Mouse (Mus musculus): ENCODE results near the gene Adarb1. TPM values are rescaled to one million over a fixed set of nuclear protein-coding genes. Genes with fewer than 3 reads are reported as not detected.

Gene Adarb1
- total RNA-seq, 2 experiments from 2014 or later, result 16.7 to 18.2 TPM

- no peak for DNase-seq
Measured at GRCm38 (mm10) chr10:77260166-77260875, 157.7 kb downstream of the Adarb1 start.

GRCm38 (mm10) chr10:77258704-77259621 is 159.1 kb downstream of the Adarb1 start, which contains the start of gene Pofut2:
Gene Pofut2 (plus strand): TSS chr10:77259218.
- peak; percentile 96 for DNase-seq

- DNase-seq, result no peak
Measured at GRCm38 (mm10) chr10:77258041-77258590, 160.0 kb downstream of the Adarb1 start.

- DNase-seq, result no peak
Measured at GRCm38 (mm10) chr10:77255676-77256075, 162.4 kb downstream of the Adarb1 start.

GRCm38 (mm10) chr10:77255231-77255630 is 162.8 kb downstream of the Adarb1 start:
- DNase-seq, result no peak

- peak; percentile 90 for DNase-seq
Measured at GRCm38 (mm10) chr10:77252790-77253189, 165.3 kb downstream of the Adarb1 start.

- peak; percentile 76 for DNase-seq
Measured at GRCm38 (mm10) chr10:77251784-77252539, 166.1 kb downstream of the Adarb1 start.

GRCm38 (mm10) chr10:77251223-77251783 is 166.8 kb downstream of the Adarb1 start:
- peak; percentile 85 for DNase-seq

- DNase-seq, result no peak
Measured at GRCm38 (mm10) chr10:77247707-77248106, 170.4 kb downstream of the Adarb1 start.

GRCm38 (mm10) chr10:77247048-77247447 is 171.0 kb downstream of the Adarb1 start:
- DNase-seq, result no peak

- no peak for DNase-seq
Measured at GRCm38 (mm10) chr10:77244777-77245176, 173.3 kb downstream of the Adarb1 start.

GRCm38 (mm10) chr10:77243572-77244161 is 174.4 kb downstream of the Adarb1 start:
- DNase-seq, result no peak

- DNase-seq, result no peak
Measured at GRCm38 (mm10) chr10:77242871-77243270, 175.2 kb downstream of the Adarb1 start.

GRCm38 (mm10) chr10:77242396-77242795 is 175.7 kb downstream of the Adarb1 start:
- no peak for DNase-seq

- DNase-seq, result no peak
Measured at GRCm38 (mm10) chr10:77240764-77241163, 177.3 kb downstream of the Adarb1 start.

Other genes starting within 250 kb of the Adarb1 start
- gene Pofut2, start 159.1 kb downstream of the Adarb1 start, total RNA-seq (2021), result 10 to 100 TPM; 66.2 to 68.2 TPM
- 10 to 100 TPM; 17.6 to 19.4 TPM for gene Fam207a, start 97.5 kb upstream of the Adarb1 start, total RNA-seq (2021)
- 1 to 10 TPM; 8.1 to 9.2 TPM for gene Itgb2, start 112.0 kb upstream of the Adarb1 start, total RNA-seq (2021)
- 100 to 1,000 TPM; 160 to 178 TPM for gene Pttg1ip, start 163.4 kb upstream of the Adarb1 start, total RNA-seq (2021)
- 100 to 1,000 TPM; 119 to 125 TPM for gene Sumo3, start 187.8 kb upstream of the Adarb1 start, total RNA-seq (2021)
- 10 to 100 TPM; 22.3 to 30.4 TPM for gene Gm49325, start 187.9 kb upstream of the Adarb1 start, total RNA-seq (2021)
- 10 to 100 TPM; 44.4 to 46.1 TPM for gene Ube2g2, start 204.0 kb upstream of the Adarb1 start, total RNA-seq (2021)

Data from adrenal gland, postnatal 10 days (tissue).